18 mouse cellular contexts compared by ENCODE assay signal in genomic region chr8:18065456-18065855, GRCm38 (mm10).
"Had no signal": no experiment of that assay in that cellular context is flagged by ENCODE, and none has a peak within 500 bp of the region (broad histone marks: within the 10 kb centered on the region; RNA-seq: fewer than 3 reads in every experiment).

No protein-coding gene starts in this region.

- H3K9ac ChIP-seq: liver, embryonic 12.5 days; liver, embryonic 14.5 days; midbrain, embryonic 12.5 days; neural tube, embryonic 13.5 days; neural tube, embryonic 15.5 days had no signal

- DNase-seq: lung, postnatal 10 days; lung, postnatal 4 days; midbrain, embryonic 14.5 days; right cerebral cortex, adult 18-20 months; right cerebral cortex, postnatal 25 days; right cerebral cortex, postnatal 4 days; spleen, adult 18-20 months; thymus, adult 18-20 months; thymus, postnatal 14 days; thymus, postnatal 4 days had no signal

- H3K4me3 ChIP-seq: liver, embryonic 12.5 days; midbrain, embryonic 10.5 days; midbrain, embryonic 12.5 days; myocyte; neural tube, embryonic 13.5 days; neural tube, embryonic 15.5 days had no signal

- H3K4me2 ChIP-seq: liver, embryonic 12.5 days; midbrain, embryonic 12.5 days; neural tube, embryonic 13.5 days; neural tube, embryonic 15.5 days had no signal

- ATAC-seq: liver, embryonic 12.5 days; midbrain, embryonic 16.5 days had no signal

- H3K4me1 ChIP-seq: liver, embryonic 12.5 days; midbrain, embryonic 10.5 days; midbrain, embryonic 12.5 days; neural tube, embryonic 13.5 days; neural tube, embryonic 15.5 days had no signal

- H3K27me3 ChIP-seq: liver, embryonic 12.5 days; midbrain, embryonic 12.5 days; neural tube, embryonic 13.5 days; neural tube, embryonic 15.5 days had no signal

- H3K27ac ChIP-seq: liver, embryonic 12.5 days; liver, embryonic 14.5 days; midbrain, embryonic 10.5 days; midbrain, embryonic 12.5 days; neural tube, embryonic 13.5 days; neural tube, embryonic 15.5 days had no signal

- H3K9me3 ChIP-seq: liver, embryonic 12.5 days; midbrain, embryonic 10.5 days; midbrain, embryonic 12.5 days; neural tube, embryonic 13.5 days; neural tube, embryonic 15.5 days had no signal

- H3K36me3 ChIP-seq: liver, embryonic 12.5 days; midbrain, embryonic 10.5 days; midbrain, embryonic 12.5 days; neural tube, embryonic 13.5 days; neural tube, embryonic 15.5 days had no signal
